ENCODE assay signal across 8 mouse cellular contexts in the genomic region with DNA sequence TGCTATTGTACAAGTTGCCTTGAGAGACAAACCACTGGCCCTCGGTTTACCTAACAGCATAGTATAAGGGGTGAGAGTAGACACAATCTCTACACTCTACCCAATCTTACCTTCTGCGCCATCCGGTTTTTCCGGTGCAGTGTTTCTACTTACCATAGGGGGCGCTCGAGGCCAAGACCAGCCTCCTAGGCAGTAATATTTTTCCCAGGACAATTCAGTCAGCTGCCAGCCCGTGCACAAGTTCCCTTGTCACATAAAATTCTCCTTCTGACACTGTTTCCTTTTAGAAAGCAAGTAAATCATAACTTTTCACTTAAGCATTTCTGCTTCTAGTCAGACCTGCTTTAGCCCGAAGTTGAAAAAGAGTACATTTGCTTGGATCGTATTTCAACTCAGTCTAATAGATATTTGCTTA.
A peak's percentile ranks its signal among the peaks of the same experiment; 100 is the strongest.
DNase-seq lines count a peak whose midpoint lies in the region; TF ChIP-seq lines count a peak whose summit lies in the region.

No protein-coding gene starts in this region.

- peak; percentile 54 for TF ChIP-seq CTCF in cortical plate, adult 2 months (IDR thresholded peaks at IDR 0.05; ENCODE audit: extremely low read depth, insufficient read depth, low read length)

- DNase-seq in adrenal gland, adult 8-10 months = peak; percentile 11
- peak; percentile 58 for DNase-seq in gastrocnemius, postnatal 14 days
- peak; percentile 58 for DNase-seq in hindlimb bud, embryonic 11.5 days (ENCODE audit: extremely low spot score, low read depth, low spot score)
- peak; percentile 53 to 56 for DNase-seq in layer of hippocampus, postnatal 36 days
- DNase-seq in lung, postnatal 4 days = peak; percentile 51 to 72
- peak; percentile 55 for DNase-seq in right cerebral cortex, postnatal 25 days
- no peak for DNase-seq in yolk sac, embryonic 10.5 days (ENCODE audit: low spot score)

- no peaks in the 10 kb centered on the region for H3K4me1 ChIP-seq in cortical plate, adult 2 months (ENCODE audit: control insufficient read depth, insufficient read depth, low read length)

- no peak for TF ChIP-seq POLR2A in cortical plate, adult 2 months (IDR thresholded peaks at IDR 0.05; ENCODE audit: extremely low read depth, insufficient read depth, low read length)

- H3K4me3 ChIP-seq in cortical plate, adult 2 months (ENCODE audit: insufficient read depth, low read length) = no peak overlapping the region

- no peak overlapping the region for H3K27ac ChIP-seq in cortical plate, adult 2 months (ENCODE audit: insufficient read depth, low read length)

- intact Hi-C loops in gastrocnemius, postnatal 14 days (cut with DNase I; ENCODE audit: low total_unique reads) = no loop called here
